Mouse (Mus musculus) testis, adult 2 months (tissue): ENCODE measurements around the gene B4galnt1. TPM values are rescaled to one million over a fixed set of nuclear protein-coding genes. Genes with fewer than 3 reads are reported as not detected.

Experiments used
- H3K27ac ChIP-seq: fragments of 200-500 bp; 2 replicates; pipeline ENCODE4 v1.5.1; 2012; ENCODE audit warnings: low read depth, low read length; ENCODE audit not compliant: control insufficient read depth, insufficient read depth
- H3K27me3 ChIP-seq: fragments of 200-500 bp; 2 replicates; pipeline ENCODE4 v1.6.1; 2012; ENCODE audit warnings: mild to moderate bottlenecking, low read length, moderate library complexity; ENCODE audit not compliant: control insufficient read depth, insufficient read depth
- H3K36me3 ChIP-seq: fragments of 200-500 bp; 2 replicates; pipeline ENCODE4 v1.6.1; 2012; ENCODE audit warnings: mild to moderate bottlenecking, low read length; ENCODE audit not compliant: control insufficient read depth, insufficient read depth
- H3K4me1 ChIP-seq: fragments of 200-500 bp; 2 replicates; pipeline ENCODE4 v1.6.1; 2012; ENCODE audit warnings: low read length; ENCODE audit not compliant: control insufficient read depth, insufficient read depth
- H3K4me3 ChIP-seq: fragments of 200-500 bp; 2 replicates; pipeline ENCODE4 v1.5.1; 2012; ENCODE audit warnings: low read depth, mild to moderate bottlenecking, low read length, moderate library complexity, mixed read lengths; ENCODE audit not compliant: control insufficient read depth
- CTCF ChIP-seq: fragments of 200-500 bp; IDR thresholded peaks from 2 replicates; pipeline ENCODE4 v1.5.1; 2012; ENCODE audit warnings: low read depth, mild to moderate bottlenecking, inconsistent platforms, low read length, moderate library complexity; ENCODE audit not compliant: control insufficient read depth, insufficient read depth, insufficient replicate concordance
- POLR2A ChIP-seq: fragments of 200-500 bp; IDR thresholded peaks from 2 replicates; pipeline ENCODE4 v1.6.1; 2012; ENCODE audit warnings: low read depth, mild to moderate bottlenecking, inconsistent platforms, low read length, moderate library complexity; ENCODE audit not compliant: control insufficient read depth
- polyA plus RNA-seq: library from polyadenylated mRNA; depleted of rRNA; stranded (reverse); fragments of >200 nt; gene quantifications from 2 replicates; pipeline ENCODE4 v1.2.3, GENCODE M21; 2012

The B4galnt1 gene
- polyA plus RNA-seq, 1 experiment = 27.0 TPM

DNA sequence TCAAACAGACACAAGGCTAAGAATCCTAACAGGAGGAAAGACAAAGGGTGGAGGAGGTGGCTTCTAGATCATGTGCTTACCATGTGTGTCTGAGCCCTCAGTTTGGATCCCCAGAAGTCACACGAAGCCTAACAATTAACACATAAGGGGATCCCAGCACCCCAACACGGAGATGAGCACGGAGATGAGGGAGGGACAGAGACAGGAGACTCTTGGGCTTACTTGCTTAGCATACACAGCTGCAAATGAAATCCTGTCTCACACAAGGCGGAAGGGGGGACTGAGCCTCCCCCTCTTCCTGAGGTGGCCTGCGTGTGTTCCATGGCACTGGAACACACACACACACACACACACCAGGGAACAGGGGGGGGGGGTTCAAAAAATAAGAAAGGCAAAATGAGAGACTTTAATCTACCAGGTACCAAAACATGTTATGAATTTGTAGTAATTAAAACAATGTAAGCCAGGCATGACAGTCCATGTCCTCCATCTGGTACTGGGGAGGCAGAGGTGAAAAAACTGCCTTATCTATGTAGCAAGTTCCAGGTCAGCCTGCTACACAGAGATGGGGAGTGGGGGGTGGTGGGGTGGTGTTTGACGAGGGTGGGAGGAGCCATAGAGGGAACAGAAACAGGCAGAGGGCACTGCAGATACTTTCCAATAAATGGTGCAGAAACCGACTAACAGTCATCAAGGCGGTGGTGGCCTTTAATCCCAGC is 29.7 kb upstream of the B4galnt1 start:
- TF ChIP-seq POLR2A (no peak), CTCF (no peak)
- no peak overlapping the region; the same call in 1 of the 2 replicates for H3K27ac ChIP-seq
- H3K27me3 ChIP-seq = no peaks in the 10 kb centered on the region
- peaks cover 3% of the 10 kb centered on the region for H3K4me1 ChIP-seq
- no peaks in the 10 kb centered on the region for H3K36me3 ChIP-seq
- no peak overlapping the region for H3K4me3 ChIP-seq

DNA sequence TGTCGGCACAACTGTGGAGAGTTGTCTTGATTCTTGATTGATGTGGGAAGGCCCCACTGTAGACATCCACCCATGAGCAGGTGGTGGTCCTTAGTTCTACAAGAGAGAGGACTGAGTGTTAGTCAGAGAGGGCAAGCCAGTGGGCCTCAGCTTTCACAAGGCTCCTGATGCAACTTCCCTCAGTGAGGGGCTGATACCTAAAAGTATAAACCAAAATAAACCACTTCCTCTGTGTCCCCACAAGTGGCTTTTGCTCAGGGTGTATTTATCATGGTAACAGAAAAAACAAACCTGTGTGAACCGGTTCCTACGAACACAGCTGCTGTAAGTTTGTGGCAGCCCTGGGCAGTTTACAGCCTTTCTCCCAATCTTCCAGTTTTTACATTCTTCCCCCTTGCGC is 28.5 kb upstream of the B4galnt1 start:
- no peak for TF ChIP-seq POLR2A
- TF ChIP-seq CTCF = no peak
- Histone ChIP-seq H3K4me3 (no peak overlapping the region), H3K27ac (no peak overlapping the region), H3K27me3 (no peaks in the 10 kb centered on the region), H3K4me1 (peaks cover 6% of the 10 kb centered on the region), H3K36me3 (no peaks in the 10 kb centered on the region)

DNA sequence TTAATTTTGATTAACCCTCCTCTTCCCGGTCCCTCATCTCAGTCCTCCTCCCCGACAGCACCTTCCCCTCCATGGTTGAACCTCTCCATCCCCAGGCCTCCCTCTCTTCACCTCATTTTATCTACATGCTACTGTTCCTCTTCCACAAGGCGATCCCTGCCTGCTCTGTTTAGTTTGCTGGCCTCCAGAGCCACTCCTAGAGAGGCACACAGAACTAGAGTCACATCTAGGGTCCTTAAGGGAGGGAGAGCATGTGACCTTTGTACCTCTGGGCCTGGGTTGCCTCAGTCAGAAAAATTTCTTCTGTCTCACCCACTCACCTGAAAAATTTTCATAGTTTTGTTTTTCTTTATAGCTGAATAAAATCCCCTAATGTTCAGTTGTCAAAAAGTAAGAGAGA is 27.1 kb upstream of the B4galnt1 start:
- H3K27me3 ChIP-seq = no peaks in the 10 kb centered on the region
- no peaks in the 10 kb centered on the region for H3K36me3 ChIP-seq
- no peak for TF ChIP-seq CTCF
- TF ChIP-seq POLR2A = no peak
- peaks cover 6% of the 10 kb centered on the region for H3K4me1 ChIP-seq
- H3K27ac ChIP-seq = no peak overlapping the region
- no peak overlapping the region for H3K4me3 ChIP-seq

DNA sequence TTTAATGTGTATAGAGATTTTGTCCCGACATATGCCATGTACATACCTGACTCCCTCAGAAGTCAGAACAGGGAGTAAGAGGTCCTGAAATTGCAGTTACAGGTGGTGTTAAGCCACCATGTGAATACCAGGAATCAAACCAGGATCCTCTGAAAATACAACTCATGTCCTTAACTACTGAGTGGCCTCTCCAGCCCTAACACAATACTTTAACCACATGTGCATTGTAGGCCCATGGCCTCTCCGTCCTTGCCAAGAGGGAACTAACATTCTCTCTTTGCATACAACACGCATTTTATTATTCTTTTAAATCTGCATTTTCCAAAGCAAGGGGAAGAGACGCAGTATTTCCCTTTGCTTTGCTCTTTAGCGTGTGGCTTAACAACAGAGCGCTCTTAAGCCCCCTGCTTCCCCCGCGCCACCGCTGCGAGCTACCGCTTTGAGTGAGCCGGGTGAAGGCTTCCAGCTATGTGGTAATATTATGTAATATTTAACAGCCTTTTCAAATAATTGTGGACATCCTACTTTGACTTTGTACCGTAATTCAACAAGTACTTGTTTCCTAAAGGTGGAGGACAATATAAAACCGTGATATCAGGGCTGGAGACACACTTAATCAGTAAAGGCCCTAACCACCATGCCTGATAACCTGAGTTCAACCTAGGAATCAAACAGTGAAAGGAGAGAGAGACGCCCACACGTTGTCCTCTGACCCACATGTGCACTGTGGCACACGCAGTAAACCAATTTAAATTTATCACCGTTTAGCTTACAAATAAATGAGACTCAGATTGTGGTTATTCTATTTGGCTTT is 26.5 kb upstream of the B4galnt1 start:
- H3K4me3 ChIP-seq = no peak overlapping the region
- H3K27ac ChIP-seq = no peak overlapping the region
- TF ChIP-seq CTCF (no peak), POLR2A (no peak)
- H3K4me1 ChIP-seq = peaks cover 7% of the 10 kb centered on the region
- no peaks in the 10 kb centered on the region for H3K36me3 ChIP-seq
- H3K27me3 ChIP-seq = no peaks in the 10 kb centered on the region

DNA sequence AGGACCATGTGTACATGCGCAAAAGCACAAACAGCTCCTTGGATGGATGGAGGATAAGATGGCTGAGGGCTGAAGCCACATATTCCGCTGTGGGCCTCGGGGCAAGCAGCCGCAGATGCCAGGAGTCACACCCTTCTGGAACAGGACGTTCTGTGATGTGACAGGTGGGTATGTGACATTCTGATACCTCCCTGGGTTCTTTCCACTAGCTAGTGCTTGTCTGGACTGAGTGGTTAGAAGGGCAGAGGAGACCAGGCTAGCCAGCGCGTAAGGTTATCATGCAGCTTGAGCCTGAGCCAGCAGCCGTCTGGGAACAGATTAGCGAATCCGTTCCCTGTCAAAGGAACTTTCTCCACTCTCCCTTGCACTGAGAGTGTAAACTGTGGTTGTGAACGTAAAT is 24.1 kb upstream of the B4galnt1 start:
- Histone ChIP-seq H3K27me3 (no peaks in the 10 kb centered on the region), H3K36me3 (no peaks in the 10 kb centered on the region), H3K27ac (no peak overlapping the region), H3K4me3 (no peak overlapping the region), H3K4me1 (peaks cover 15% of the 10 kb centered on the region)
- TF ChIP-seq CTCF (no peak), POLR2A (no peak)

DNA sequence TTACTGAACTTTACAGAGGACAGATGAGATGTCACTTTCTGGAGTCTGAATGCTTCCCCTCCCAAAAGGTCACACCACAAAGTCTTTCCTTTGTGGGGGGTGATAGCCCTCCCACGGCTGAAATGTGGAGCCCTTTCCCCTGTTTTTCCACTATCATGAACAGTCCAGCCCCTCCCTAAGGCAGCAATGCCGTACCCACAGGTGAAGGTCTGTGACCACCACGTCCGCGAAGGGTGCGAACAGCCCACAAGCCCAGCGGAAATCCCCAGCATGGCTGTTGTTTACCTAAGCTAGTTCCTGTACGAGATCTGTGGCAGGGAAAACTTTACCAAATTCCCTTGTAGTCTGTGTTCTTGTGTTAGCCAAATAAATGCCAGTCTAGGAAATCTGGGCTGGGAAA is 23.5 kb upstream of the B4galnt1 start:
- peaks cover 15% of the 10 kb centered on the region for H3K4me1 ChIP-seq
- TF ChIP-seq CTCF (no peak), POLR2A (no peak)
- H3K27me3 ChIP-seq = no peaks in the 10 kb centered on the region
- no peak overlapping the region for H3K27ac ChIP-seq
- H3K36me3 ChIP-seq = no peaks in the 10 kb centered on the region
- H3K4me3 ChIP-seq = no peak overlapping the region

DNA sequence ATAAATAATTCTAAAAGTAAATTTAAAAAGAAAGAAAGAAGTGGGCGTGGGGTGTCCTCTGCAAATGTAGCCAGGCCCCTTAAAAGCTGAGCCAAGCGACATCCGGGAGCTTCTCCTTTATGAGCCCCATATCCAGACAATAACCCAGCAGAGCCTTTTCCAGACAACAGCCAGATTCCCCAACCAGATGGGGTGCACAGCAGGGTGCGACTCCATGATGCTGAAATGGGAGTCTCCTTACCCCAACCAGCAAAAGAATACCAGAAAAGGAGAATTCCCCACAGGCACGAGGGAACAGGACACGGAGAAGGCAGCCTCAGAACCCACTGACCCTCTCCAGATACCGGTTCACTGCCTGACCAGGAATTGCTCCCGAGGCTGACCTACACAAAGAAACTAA is 21.8 kb upstream of the B4galnt1 start:
- H3K27me3 ChIP-seq = no peaks in the 10 kb centered on the region
- TF ChIP-seq CTCF (no peak), POLR2A (no peak)
- H3K27ac ChIP-seq = no peak overlapping the region

DNA sequence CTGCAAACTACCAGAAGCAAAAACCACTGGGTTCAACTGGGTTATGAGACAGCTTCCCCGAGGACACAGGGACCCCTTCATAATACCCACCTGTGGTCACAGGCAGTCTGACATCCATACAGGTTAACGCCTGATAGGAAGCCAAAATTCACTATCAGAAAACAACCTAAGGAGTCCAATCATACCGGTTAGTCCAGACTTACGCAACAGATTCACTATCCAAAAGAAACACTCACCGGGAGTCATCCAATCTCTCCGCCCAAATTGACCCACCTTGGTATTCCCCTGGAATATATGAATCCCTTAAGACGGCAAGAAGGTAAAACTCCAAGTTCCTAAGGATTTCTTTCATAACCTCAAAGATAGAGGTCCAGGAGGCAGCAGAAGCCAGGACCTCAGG is 20.5 kb upstream of the B4galnt1 start:
- Histone ChIP-seq H3K36me3 (no peaks in the 10 kb centered on the region), H3K4me3 (no peak overlapping the region), H3K4me1 (peaks cover 15% of the 10 kb centered on the region), H3K27me3 (no peaks in the 10 kb centered on the region), H3K27ac (no peak overlapping the region)
- TF ChIP-seq CTCF (no peak), POLR2A (no peak)

More for the DNA sequence above, 21.8 kb upstream of the B4galnt1 start:
- Histone ChIP-seq H3K4me1 (peaks cover 15% of the 10 kb centered on the region), H3K36me3 (no peaks in the 10 kb centered on the region), H3K4me3 (no peak overlapping the region)
